Mouse (Mus musculus) hindbrain, embryonic 16.5 days (tissue): ENCODE results near the gene Elf2. TPM values are rescaled to one million over a fixed set of nuclear protein-coding genes. Genes with fewer than 3 reads are reported as not detected.

Experiments used
- ATAC-seq: fragments of 200-750 bp; cut with Nextera tagmentation; 2 replicates; pipeline ENCODE4 v1.8.0; 2017; ENCODE audit warnings: moderate TSS enrichment, moderate library complexity
- H3K27ac ChIP-seq: fragments of 300-500 bp; sonication (generic); 2 replicates; pipeline ENCODE4 v1.5.1; 2014; ENCODE audit warnings: low read depth, mild to moderate bottlenecking, control low read depth, low read length, moderate library complexity
- H3K27me3 ChIP-seq: fragments of 300-500 bp; sonication (generic); replicated peaks from 2 replicates; pipeline ENCODE4 v1.6.1; 2014; ENCODE audit warnings: low read length; ENCODE audit not compliant: control insufficient read depth, insufficient read depth
- H3K36me3 ChIP-seq: fragments of 300-500 bp; sonication (generic); 2 replicates; pipeline ENCODE4 v1.6.1; 2014; ENCODE audit warnings: mild to moderate bottlenecking, low read length, moderate library complexity, mixed read lengths; ENCODE audit not compliant: control insufficient read depth, insufficient read depth
- H3K4me1 ChIP-seq: fragments of 300-500 bp; sonication (generic); 2 replicates; pipeline ENCODE4 v1.6.1; 2014; ENCODE audit warnings: low read depth, low read length; ENCODE audit not compliant: control insufficient read depth, insufficient read depth
- H3K4me2 ChIP-seq: fragments of 300-500 bp; sonication (generic); 2 replicates; pipeline ENCODE4 v1.6.1; 2014; ENCODE audit warnings: mild to moderate bottlenecking, low read length, control low read depth, moderate library complexity
- H3K4me3 ChIP-seq: fragments of 300-500 bp; sonication (generic); 2 replicates; pipeline ENCODE4 v1.5.1; 2014; ENCODE audit warnings: mild to moderate bottlenecking, low read length, control low read depth, moderate library complexity
- H3K9ac ChIP-seq: fragments of 300-500 bp; sonication (generic); 2 replicates; pipeline ENCODE4 v1.6.1; 2014; ENCODE audit warnings: low read depth, mild to moderate bottlenecking, control low read depth, low read length, moderate library complexity
- H3K9me3 ChIP-seq: fragments of 300-500 bp; sonication (generic); 2 replicates; pipeline ENCODE4 v1.6.1; 2014; ENCODE audit warnings: mild to moderate bottlenecking, low read length, moderate library complexity; ENCODE audit not compliant: control insufficient read depth
- WGBS: fragments of 180-500 bp; shearing (Covaris S2); extraction: QIAGEN DNeasy Blood & Tissue Kit; methylation state at CpG from one replicate; pipeline ENCODE4 v1.1.7; 2014; 5-methylcytosine and 5-hydroxymethylcytosine counted together
- polyA plus RNA-seq: library from polyadenylated mRNA; unstranded; fragments of >200 nt; fragmentation: Nextera tagmentation; extraction: Ambion mirVana; gene quantifications from 2 replicates; pipeline ENCODE4 v1.2.1, GENCODE M21; 2015

Gene Elf2
- polyA plus RNA-seq, 1 experiment from 2014 or later: 31.4 TPM

- Histone ChIP-seq H3K27ac (no peak overlapping the region), H3K4me1 (no peaks in the 10 kb centered on the region), H3K27me3 (no peaks in the 10 kb centered on the region), H3K9me3 (no peaks in the 10 kb centered on the region), H3K4me3 (no peak overlapping the region), H3K9ac (no peak overlapping the region), H3K4me2 (no peak overlapping the region), H3K36me3 (peaks cover 25% of the 10 kb centered on the region)
- ATAC-seq: no peak
- WGBS: 86% methylated on average over 12 of the region's 12 CpGs
Observed at GRCm38 (mm10) chr3:51256450-51256849, 84.0 kb downstream of the Elf2 start.

GRCm38 (mm10) chr3:51254784-51255183 is 85.7 kb downstream of the Elf2 start:
- WGBS: 92% methylated on average over 7 of the region's 7 CpGs
- Histone ChIP-seq H3K4me3 (no peak overlapping the region), H3K9me3 (no peaks in the 10 kb centered on the region), H3K9ac (no peak overlapping the region), H3K36me3 (peaks cover 33% of the 10 kb centered on the region), H3K4me2 (no peak overlapping the region), H3K27me3 (no peaks in the 10 kb centered on the region), H3K4me1 (no peaks in the 10 kb centered on the region), H3K27ac (no peak overlapping the region)
- no peak for ATAC-seq

DNA sequence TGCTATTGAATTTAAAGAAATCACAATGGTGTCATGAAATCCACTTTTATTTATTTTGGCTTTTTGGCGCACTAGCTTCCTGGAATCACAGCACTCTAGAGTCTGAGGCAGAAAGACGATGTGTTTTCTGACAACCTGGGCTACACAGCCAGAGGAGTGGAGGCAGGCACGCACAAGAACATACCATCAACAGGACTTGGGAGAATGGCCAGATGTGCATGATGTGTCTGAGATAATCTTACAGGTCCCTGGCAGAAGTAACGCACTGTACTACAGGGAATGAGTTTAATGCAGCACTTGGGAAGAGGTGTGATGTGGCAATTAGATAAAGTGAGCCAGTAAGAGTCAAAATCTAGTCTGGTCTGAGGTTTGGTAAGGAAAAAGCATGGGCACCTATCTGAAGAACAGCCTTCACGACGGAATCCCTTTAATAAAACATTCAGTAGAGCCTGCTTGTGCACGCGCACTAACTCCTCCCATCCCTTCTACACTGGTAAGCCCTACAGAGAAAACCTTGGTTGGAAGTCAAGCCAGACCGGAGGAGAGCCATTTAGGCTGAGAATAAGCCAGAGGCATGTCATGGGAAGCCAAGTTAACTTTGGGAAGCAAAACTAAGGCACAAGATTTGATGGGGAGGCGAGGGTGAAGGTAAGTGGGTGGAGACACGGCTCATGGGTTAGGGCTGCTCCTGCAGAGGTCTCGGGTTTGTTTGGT is 87.6 kb downstream of the Elf2 start:
- Histone ChIP-seq H3K36me3 (peaks cover 39% of the 10 kb centered on the region), H3K27ac (no peak overlapping the region), H3K27me3 (no peaks in the 10 kb centered on the region), H3K4me2 (no peak overlapping the region), H3K4me1 (no peaks in the 10 kb centered on the region), H3K9ac (no peak overlapping the region), H3K4me3 (no peak overlapping the region), H3K9me3 (no peaks in the 10 kb centered on the region)
- no peak for ATAC-seq
- 95% methylated on average over 12 of the region's 12 CpGs for WGBS

DNA sequence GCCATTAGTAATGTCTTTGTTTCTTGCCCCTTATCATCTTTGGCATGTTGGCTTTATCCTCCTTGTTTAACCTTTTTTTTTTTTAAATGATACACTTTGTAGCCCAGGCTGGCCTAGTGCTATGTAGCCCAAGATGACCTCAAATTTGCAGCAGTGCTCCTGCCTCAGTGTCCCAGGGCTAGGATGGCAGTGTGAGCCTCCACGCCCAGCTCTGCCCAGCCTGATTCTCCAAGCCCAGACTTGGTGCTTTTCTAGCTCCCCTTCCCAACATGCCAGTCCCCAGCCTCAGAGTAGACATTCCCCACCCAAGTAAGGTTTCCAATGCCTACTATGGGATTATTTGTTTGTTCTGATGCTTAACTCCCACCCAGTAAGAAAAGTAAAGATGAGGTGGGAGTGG is 88.2 kb downstream of the Elf2 start:
- peaks cover 38% of the 10 kb centered on the region for H3K36me3 ChIP-seq
- ATAC-seq: no peak

GRCm38 (mm10) chr3:51251057-51251456 is 89.4 kb downstream of the Elf2 start:
- ATAC-seq: no peak
- WGBS: 84% methylated on average over 5 of the region's 5 CpGs
- Histone ChIP-seq H3K27ac (no peak overlapping the region), H3K9me3 (no peaks in the 10 kb centered on the region), H3K4me1 (no peaks in the 10 kb centered on the region), H3K4me3 (no peak overlapping the region), H3K36me3 (peaks cover 31% of the 10 kb centered on the region), H3K27me3 (no peaks in the 10 kb centered on the region), H3K9ac (no peak overlapping the region), H3K4me2 (no peak overlapping the region)

More for the DNA sequence above, 88.2 kb downstream of the Elf2 start:
- H3K4me1 ChIP-seq: no peaks in the 10 kb centered on the region
- WGBS: 96% methylated on average over 1 of the region's 1 CpGs
- H3K9me3 ChIP-seq: no peaks in the 10 kb centered on the region
- no peak overlapping the region for H3K27ac ChIP-seq
- no peak overlapping the region for H3K9ac ChIP-seq
- no peaks in the 10 kb centered on the region for H3K27me3 ChIP-seq
- H3K4me2 ChIP-seq: no peak overlapping the region
- no peak overlapping the region for H3K4me3 ChIP-seq

GRCm38 (mm10) chr3:51249866-51250265 is 90.6 kb downstream of the Elf2 start:
- Histone ChIP-seq H3K9ac (no peak overlapping the region), H3K9me3 (no peaks in the 10 kb centered on the region), H3K27ac (no peak overlapping the region), H3K27me3 (no peaks in the 10 kb centered on the region), H3K36me3 (peaks cover 26% of the 10 kb centered on the region), H3K4me2 (no peak overlapping the region), H3K4me1 (no peaks in the 10 kb centered on the region), H3K4me3 (no peak overlapping the region)
- 97% methylated on average over 13 of the region's 13 CpGs for WGBS
- no peak for ATAC-seq

GRCm38 (mm10) chr3:51249460-51249859 is 91.0 kb downstream of the Elf2 start:
- Histone ChIP-seq H3K4me1 (no peaks in the 10 kb centered on the region), H3K27me3 (no peaks in the 10 kb centered on the region), H3K36me3 (peaks cover 24% of the 10 kb centered on the region), H3K4me3 (no peak overlapping the region), H3K27ac (no peak overlapping the region), H3K9ac (no peak overlapping the region), H3K4me2 (no peak overlapping the region), H3K9me3 (no peaks in the 10 kb centered on the region)
- no peak for ATAC-seq
- WGBS: 90% methylated on average over 11 of the region's 11 CpGs

DNA sequence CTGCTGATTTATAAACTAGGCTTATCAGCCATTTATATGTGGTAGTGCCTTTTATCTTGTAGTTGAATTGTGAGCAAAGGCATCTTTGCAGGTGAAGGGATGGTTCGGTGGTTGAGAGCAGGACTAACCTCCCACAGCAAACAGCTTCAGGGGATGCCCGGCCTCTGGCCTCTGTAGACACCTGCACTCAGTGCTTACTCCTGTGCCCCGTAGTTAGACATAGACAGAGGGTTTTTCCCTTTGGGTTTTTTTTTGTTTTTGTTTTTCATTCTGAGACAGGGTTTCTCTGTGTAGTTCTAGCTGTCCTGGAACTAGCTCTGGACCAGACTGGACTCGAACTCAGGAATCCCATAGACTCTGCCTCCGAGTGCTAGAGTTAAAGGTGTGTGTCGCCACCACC is 91.9 kb downstream of the Elf2 start:
- H3K27me3 ChIP-seq: no peaks in the 10 kb centered on the region
- no peak overlapping the region for H3K4me3 ChIP-seq
- no peak overlapping the region for H3K27ac ChIP-seq
- peaks cover 24% of the 10 kb centered on the region for H3K36me3 ChIP-seq
- H3K9me3 ChIP-seq: no peaks in the 10 kb centered on the region
- H3K9ac ChIP-seq: no peak overlapping the region
- H3K4me2 ChIP-seq: no peak overlapping the region
- H3K4me1 ChIP-seq: no peaks in the 10 kb centered on the region
- WGBS: 94% methylated on average over 6 of the region's 6 CpGs
- ATAC-seq: no peak

GRCm38 (mm10) chr3:51247704-51248103 is 92.8 kb downstream of the Elf2 start:
- Histone ChIP-seq H3K36me3 (peaks cover 21% of the 10 kb centered on the region), H3K27ac (no peak overlapping the region), H3K9me3 (no peaks in the 10 kb centered on the region), H3K4me2 (no peak overlapping the region), H3K4me1 (no peaks in the 10 kb centered on the region), H3K4me3 (no peak overlapping the region), H3K9ac (no peak overlapping the region), H3K27me3 (no peaks in the 10 kb centered on the region)
- ATAC-seq: no peak
- WGBS: 81% methylated on average over 16 of the region's 16 CpGs
